Mouse (Mus musculus) MEL (cell line): ENCODE data around the gene Rhbdl1. TPM values are rescaled to one million over a fixed set of nuclear protein-coding genes. Genes with fewer than 3 reads are reported as not detected.

Experiments
- DNase-seq: peaks from one replicate; pipeline ENCODE4 v3.0.0; 2011; ENCODE audit warnings: low read depth, low spot score
- H3K27ac ChIP-seq: 2 replicates; pipeline ENCODE4 v1.5.1; 2012; ENCODE audit warnings: low read depth, mild to moderate bottlenecking, control low read depth, low read length, moderate library complexity; ENCODE audit not compliant: control insufficient read depth
- H3K27me3 ChIP-seq, 2 experiments: fragments of 150-350 bp in 1 of 2; sonication (generic) in 1 of 2; 2 replicates each; pipeline ENCODE4 v1.6.1; 2012; ENCODE audit warnings: low read length in 2 of 2, mild to moderate bottlenecking in 2 of 2, improper control_type of control experiment in 1 of 2, moderate library complexity in 1 of 2; ENCODE audit not compliant: insufficient read depth in 2 of 2, control insufficient read depth in 1 of 2
- H3K36me3 ChIP-seq, 2 experiments: 2 replicates each; pipeline ENCODE4 v1.6.1; 2012 to 2014; ENCODE audit warnings: low read length in 2 of 2, improper control_type of control experiment in 1 of 2, inconsistent platforms in 1 of 2, mild to moderate bottlenecking in 1 of 2; ENCODE audit not compliant: insufficient read depth in 2 of 2, control insufficient read depth in 1 of 2
- H3K4me1 ChIP-seq, 2 experiments: fragments of 150-350 bp in 1 of 2; sonication (generic) in 1 of 2; 2 replicates each; pipeline ENCODE4 v1.6.1; 2012; ENCODE audit warnings: low read length in 2 of 2, improper control_type of control experiment in 1 of 2, mild to moderate bottlenecking in 1 of 2; ENCODE audit not compliant: insufficient read depth in 2 of 2, control insufficient read depth in 1 of 2
- H3K4me3 ChIP-seq, 2 experiments: fragments of 150-350 bp in 1 of 2; sonication (generic) in 1 of 2; 2 replicates each; pipeline ENCODE4 v1.5.1; 2012; ENCODE audit warnings: low read depth in 2 of 2, low read length in 2 of 2, mild to moderate bottlenecking in 2 of 2, moderate library complexity in 2 of 2, control low read depth in 1 of 2, improper control_type of control experiment in 1 of 2; ENCODE audit not compliant: control insufficient read depth in 1 of 2, insufficient read depth in 1 of 2
- H3K79me2 ChIP-seq: 2 replicates; pipeline ENCODE4 v1.6.1; 2012; ENCODE audit warnings: mild to moderate bottlenecking, low read length, moderate library complexity; ENCODE audit not compliant: control insufficient read depth, poor library complexity, insufficient read depth
- H3K9ac ChIP-seq: 2 replicates; pipeline ENCODE4 v1.6.1; 2012; ENCODE audit warnings: low read depth, mild to moderate bottlenecking, control low read depth, low read length, moderate library complexity; ENCODE audit not compliant: control insufficient read depth, poor library complexity, severe bottlenecking
- H3K9me3 ChIP-seq: fragments of 150-350 bp; sonication (generic); replicated peaks from 2 replicates; pipeline ENCODE4 v1.6.1; 2012; ENCODE audit warnings: mild to moderate bottlenecking, low read length, improper control_type of control experiment, moderate library complexity; ENCODE audit not compliant: insufficient read depth
- BHLHE40 ChIP-seq: IDR thresholded peaks from 2 replicates; pipeline ENCODE4 v1.6.1; 2012; ENCODE audit warnings: low read depth, mild to moderate bottlenecking, inconsistent platforms, low read length, improper control_type of control experiment, borderline replicate concordance
- CHD1 ChIP-seq: IDR thresholded peaks from 2 replicates; pipeline ENCODE4 v1.6.1; 2012; ENCODE audit warnings: low read depth, mild to moderate bottlenecking, inconsistent platforms, low read length, improper control_type of control experiment
- CHD2 ChIP-seq: IDR thresholded peaks from 2 replicates; pipeline ENCODE4 v1.6.1; 2011; ENCODE audit warnings: low read length, improper control_type of control experiment
- E2F4 ChIP-seq: IDR thresholded peaks from 2 replicates; pipeline ENCODE4 v1.6.1; 2011; ENCODE audit warnings: low read depth, low read length, improper control_type of control experiment, borderline replicate concordance
- ELF1 ChIP-seq: IDR thresholded peaks from 2 replicates; pipeline ENCODE4 v1.6.1; 2014; ENCODE audit warnings: low read depth, mild to moderate bottlenecking, inconsistent platforms, low read length, improper control_type of control experiment, moderate library complexity
- EP300 ChIP-seq, 2 experiments: IDR thresholded peaks; 2 replicates each; pipeline ENCODE4 v1.6.1; 2011; ENCODE audit warnings: improper control_type of control experiment in 2 of 2, low read length in 2 of 2, low read depth in 1 of 2, mild to moderate bottlenecking in 1 of 2
- GATA1 ChIP-seq: IDR thresholded peaks from 2 replicates; pipeline ENCODE4 v1.6.1; 2011; ENCODE audit warnings: low read depth, low read length, improper control_type of control experiment
- KAT2A ChIP-seq: conservative IDR thresholded peaks from 2 replicates; pipeline ENCODE4 v1.6.1; 2012; ENCODE audit warnings: low read depth, low read length, improper control_type of control experiment, inconsistent platforms
- MAFK ChIP-seq: IDR thresholded peaks from 2 replicates; pipeline ENCODE4 v1.6.1; 2011; ENCODE audit warnings: low read depth, mild to moderate bottlenecking, low read length, improper control_type of control experiment, borderline replicate concordance
- MEF2A ChIP-seq: IDR thresholded peaks from 2 replicates; pipeline ENCODE4 v1.6.1; 2014; ENCODE audit warnings: low read depth, mild to moderate bottlenecking, inconsistent platforms, low read length, improper control_type of control experiment; ENCODE audit not compliant: poor library complexity, insufficient replicate concordance, severe bottlenecking; ENCODE audit errors: extremely low read depth
- MXI1 ChIP-seq: IDR thresholded peaks from 2 replicates; pipeline ENCODE4 v1.6.1; 2011; ENCODE audit warnings: mild to moderate bottlenecking, low read depth, low read length, improper control_type of control experiment
- MYC ChIP-seq: IDR thresholded peaks from 2 replicates; pipeline ENCODE4 v1.6.1; 2011; ENCODE audit warnings: low read depth, mild to moderate bottlenecking, low read length, improper control_type of control experiment, moderate library complexity
- NRF1 ChIP-seq: IDR thresholded peaks from 2 replicates; pipeline ENCODE4 v1.6.1; 2014; ENCODE audit warnings: low read depth, mild to moderate bottlenecking, inconsistent platforms, low read length, improper control_type of control experiment, moderate library complexity; ENCODE audit not compliant: poor library complexity, insufficient read depth, severe bottlenecking
- POLR2A ChIP-seq, 2 experiments: IDR thresholded peaks; 2 replicates each; pipeline ENCODE4 v1.6.1; 2011 to 2012; ENCODE audit warnings: low read length in 2 of 2, mild to moderate bottlenecking in 2 of 2, control low read depth in 1 of 2, improper control_type of control experiment in 1 of 2, low read depth in 1 of 2, moderate library complexity in 1 of 2; ENCODE audit not compliant: control insufficient read depth in 1 of 2, insufficient read depth in 1 of 2, poor library complexity in 1 of 2
- POLR2AphosphoS5 ChIP-seq: IDR thresholded peaks from 2 replicates; pipeline ENCODE4 v1.6.1; 2012; ENCODE audit warnings: low read depth, borderline replicate concordance, mild to moderate bottlenecking, inconsistent platforms, low read length, moderate library complexity, mixed read lengths
- RAD21 ChIP-seq: IDR thresholded peaks from 2 replicates; pipeline ENCODE4 v1.6.1; 2011; ENCODE audit warnings: mild to moderate bottlenecking, low read depth, low read length, improper control_type of control experiment
- SIN3A ChIP-seq: IDR thresholded peaks from 2 replicates; pipeline ENCODE4 v1.6.1; 2012; ENCODE audit warnings: low read length, improper control_type of control experiment, inconsistent platforms
- TAL1 ChIP-seq: IDR thresholded peaks from 2 replicates; pipeline ENCODE4 v1.6.1; 2012; ENCODE audit warnings: mild to moderate bottlenecking, inconsistent platforms, low read length, moderate library complexity, mixed read lengths
- TBP ChIP-seq: IDR thresholded peaks from 2 replicates; pipeline ENCODE4 v1.8.0; 2011; ENCODE audit warnings: low read depth, low read length, improper control_type of control experiment
- ZC3H11A ChIP-seq: IDR thresholded peaks from 2 replicates; pipeline ENCODE4 v1.6.1; 2012; ENCODE audit warnings: low read depth, mild to moderate bottlenecking, inconsistent platforms, low read length, improper control_type of control experiment
- polyA plus RNA-seq, 2 experiments: library from polyadenylated mRNA; stranded (reverse) in 1 of 2; unstranded in 1 of 2; fragments of >175 nt in 1 of 2; fragments of >200 nt in 1 of 2; gene quantifications; 2 replicates each; pipeline versions ENCODE4 v1.2.1 to v1.2.4; 2012; ENCODE audit warnings: low replicate concordance in 2 of 2, low read depth in 1 of 2; ENCODE audit not compliant: insufficient read length in 2 of 2, insufficient read depth in 1 of 2, missing spikeins in 1 of 2
- total RNA-seq: library from RNA; depleted of rRNA; stranded (reverse); fragments of 300-350 nt; gene quantifications from 2 replicates; pipeline ENCODE4 v1.2.3, GENCODE M21; 2012

Rhbdl1 gene
- total and polyA plus RNA-seq, 3 experiments: 1.4 to 4.0 TPM; not detected in 1

DNA sequence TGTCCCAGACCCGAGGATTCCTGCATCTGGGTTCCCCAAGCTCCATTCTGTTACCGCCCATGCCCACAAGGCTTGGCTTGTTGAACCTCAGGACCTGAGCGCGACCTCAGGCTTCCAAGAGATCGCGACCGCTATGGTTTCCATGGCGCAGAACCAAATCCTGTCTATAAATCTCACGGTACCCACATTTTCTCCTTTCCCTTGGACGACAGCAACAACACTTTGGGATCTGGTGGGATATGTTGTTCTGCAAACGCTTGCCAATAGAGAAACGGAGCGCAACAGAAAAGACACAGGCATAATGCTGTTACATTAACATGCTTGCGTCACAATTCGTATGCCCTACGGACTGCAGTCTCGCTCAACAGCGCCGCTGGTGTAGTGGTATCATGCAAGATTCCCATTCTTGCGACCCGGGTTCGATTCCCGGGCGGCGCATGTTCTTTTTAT, 37.7 kb upstream of the Rhbdl1 start, which contains the start of gene Mettl26:
Gene Mettl26 (plus strand): TSS at position 354 of the 450 bp plus-strand sequence.
- TF ChIP-seq ELF1 (peak; percentile 82; the same call in 1 of the 2 replicates), RAD21 (no peak), E2F4 (peak; percentile 79; the same call in 1 of the 2 replicates), MYC (peak; percentile 57), GATA1 (no peak), KAT2A (0 out of 2 replicates have a peak, but pooled peaks have one; percentile 17), CHD1 (peak; percentile 81; the same call in 1 of the 2 replicates), MAFK (peak; percentile 99), SIN3A (peak; percentile 63; the same call in 1 of the 2 replicates), TAL1 (no peak), NRF1 (peak; percentile 33; the same call in 1 of the 2 replicates), BHLHE40 (no peak), MXI1 (peak; percentile 52; the same call in 1 of the 2 replicates), TBP (peak; percentile 100), MEF2A (no peak), ZC3H11A (no peak), POLR2A (IDR thresholded peaks at IDR 0.05; ENCODE audit: control insufficient read depth in 1 of 2, insufficient read depth in 1 of 2, low read depth in 1 of 2, low read length in 2 of 2, poor library complexity in 1 of 2) (0 out of 4 replicates have a peak, but pooled peaks of 1 of the 2 experiments have one; percentile 20), POLR2AphosphoS5 (no peak)
- DNase-seq: peak; percentile 91
- H3K4me3 ChIP-seq: peak within 1 kb of the TSS; percentile 82 to 87

DNA sequence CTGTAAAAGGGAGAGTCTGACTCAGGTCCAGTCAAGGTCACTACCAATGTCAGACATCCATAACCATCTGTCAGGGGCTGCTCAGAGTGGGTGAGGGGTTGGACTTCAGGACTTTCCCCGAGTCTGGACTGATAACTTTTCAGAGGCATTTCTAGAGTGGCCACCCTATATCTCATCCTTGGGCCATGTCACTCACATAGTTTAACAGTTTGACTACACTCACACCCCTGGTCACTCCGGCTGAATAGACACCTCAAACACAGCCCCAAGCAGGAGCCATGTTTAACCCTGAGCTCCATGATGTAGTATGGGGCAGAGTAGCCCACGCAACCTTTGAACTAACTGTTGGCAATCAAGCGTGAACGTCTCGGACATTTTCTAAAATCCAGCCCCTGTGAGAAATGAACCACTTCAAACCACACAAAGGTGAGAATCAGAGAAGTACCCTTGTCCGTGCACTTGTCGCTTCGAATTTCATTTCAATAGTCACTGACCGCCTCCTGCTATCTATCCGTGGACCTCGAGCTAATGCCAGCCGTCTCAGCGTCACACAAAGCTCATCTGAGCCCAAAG, 37.1 kb upstream of the Rhbdl1 start:
- Histone ChIP-seq H3K27ac (peak overlapping the region; percentile 26), H3K9me3 (no peaks in the 10 kb centered on the region), H3K4me3 (peak overlapping the region; percentile 82 to 87), H3K27me3 (no peaks in the 10 kb centered on the region), H3K79me2 (peaks cover 6% of the 10 kb centered on the region; the same call in 1 of the 2 replicates), H3K9ac (peak overlapping the region; percentile 73), H3K36me3 (peaks cover 0 to 7% of the 10 kb centered on the region in 2 experiments; a peak in 2 of 4 replicates), H3K4me1 (peaks cover 2 to 19% of the 10 kb centered on the region in 2 experiments; a peak in 3 of 4 replicates)
- DNase-seq: no peak
- TF ChIP-seq POLR2A (IDR thresholded peaks at IDR 0.05; ENCODE audit: control insufficient read depth in 1 of 2, insufficient read depth in 1 of 2, low read depth in 1 of 2, low read length in 2 of 2, poor library complexity in 1 of 2): no peak
- no peak for TF ChIP-seq CHD2
- no peak for TF ChIP-seq EP300 (IDR thresholded peaks at IDR 0.05; ENCODE audit: low read depth in 1 of 2, low read length in 2 of 2)

More for the DNA sequence above, 37.7 kb upstream of the Rhbdl1 start, which contains the start of gene Mettl26:
- H3K27ac ChIP-seq: peak within 1 kb of the TSS; percentile 75
- peaks cover 2 to 19% of the 10 kb centered on the region in 2 experiments; a peak in 3 of 4 replicates for H3K4me1 ChIP-seq
- H3K36me3 ChIP-seq: peaks cover 0 to 7% of the 10 kb centered on the region in 2 experiments; a peak in 2 of 4 replicates
- no peaks in the 10 kb centered on the region for H3K9me3 ChIP-seq
- H3K9ac ChIP-seq: peak within 1 kb of the TSS; percentile 89
- no peaks in the 10 kb centered on the region for H3K27me3 ChIP-seq
- peaks cover 6% of the 10 kb centered on the region; the same call in 1 of the 2 replicates for H3K79me2 ChIP-seq
